Mouse (Mus musculus) cerebellum, adult 9-10 months (tissue): ENCODE results near the gene Fam71e1.

Experiments
- DNase-seq: peaks from one replicate; pipeline ENCODE4 v3.0.0; 2022

Fam71e1 gene

DNA sequence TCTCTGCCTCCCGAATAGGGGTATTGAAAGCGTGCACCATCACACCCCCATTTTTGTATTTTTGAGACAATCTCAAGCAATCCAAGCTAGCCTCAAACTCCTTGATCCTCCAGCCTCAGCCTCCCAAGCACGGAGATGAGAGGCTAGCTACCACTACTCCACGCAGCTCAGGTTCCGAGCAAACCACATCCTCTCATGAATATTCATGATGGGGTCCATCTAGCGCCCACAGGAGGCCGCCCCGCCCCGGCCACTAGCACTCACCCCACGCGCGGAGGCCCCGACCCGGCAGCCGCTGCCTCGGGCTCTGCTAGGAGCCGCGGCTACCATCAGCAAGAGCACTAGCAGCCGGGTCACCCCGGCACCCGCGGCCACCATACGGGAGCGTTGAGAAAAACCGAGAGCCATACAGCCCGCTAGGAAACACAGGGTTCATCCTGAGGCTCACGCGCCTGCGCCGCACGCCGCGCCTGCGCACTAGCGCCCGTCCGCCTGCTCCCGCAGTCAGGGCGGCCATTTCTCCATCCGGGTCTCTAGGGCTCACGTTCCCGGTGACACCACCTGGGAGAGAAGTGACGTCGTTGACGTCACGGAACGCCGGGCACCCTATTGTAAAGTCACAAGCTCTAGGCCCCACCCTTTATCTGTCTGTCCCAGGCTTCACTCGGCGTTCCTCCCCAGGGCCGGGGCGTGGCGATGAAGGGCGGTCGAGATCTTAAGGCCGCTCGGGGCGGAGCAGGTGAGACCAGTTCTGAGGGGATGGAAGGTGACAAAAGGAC lies at the start of gene Fam71e1, which contains the start of gene Emc10:
TSS of gene Fam71e1 (plus strand) at position 590 of the 779 bp plus-strand sequence.
TSS of gene Emc10 (minus strand) at position 538 of the 779 bp plus-strand sequence.
- DNase-seq: peak; percentile 100

DNA sequence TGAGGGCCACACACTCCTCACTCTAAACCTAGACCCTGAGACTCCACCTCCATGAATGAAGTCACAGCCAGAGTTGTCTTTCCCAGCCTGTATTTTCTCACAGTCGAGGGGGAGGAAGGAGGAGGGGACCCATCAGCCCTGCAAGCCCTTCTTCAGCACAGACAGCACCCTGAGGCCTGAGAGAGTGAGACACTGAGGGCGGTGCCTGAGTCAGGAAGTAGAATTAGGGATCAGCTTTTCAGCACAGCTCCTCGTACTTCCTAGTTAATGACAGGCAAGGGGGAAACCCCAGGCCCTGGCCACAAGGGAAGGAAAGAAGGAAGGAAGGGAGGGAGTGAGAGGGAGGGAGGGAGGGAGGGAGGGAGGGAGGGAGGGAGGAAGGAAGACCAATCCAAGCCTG lies 43.1 kb upstream of the Fam71e1 start:
- no peak for DNase-seq

DNA sequence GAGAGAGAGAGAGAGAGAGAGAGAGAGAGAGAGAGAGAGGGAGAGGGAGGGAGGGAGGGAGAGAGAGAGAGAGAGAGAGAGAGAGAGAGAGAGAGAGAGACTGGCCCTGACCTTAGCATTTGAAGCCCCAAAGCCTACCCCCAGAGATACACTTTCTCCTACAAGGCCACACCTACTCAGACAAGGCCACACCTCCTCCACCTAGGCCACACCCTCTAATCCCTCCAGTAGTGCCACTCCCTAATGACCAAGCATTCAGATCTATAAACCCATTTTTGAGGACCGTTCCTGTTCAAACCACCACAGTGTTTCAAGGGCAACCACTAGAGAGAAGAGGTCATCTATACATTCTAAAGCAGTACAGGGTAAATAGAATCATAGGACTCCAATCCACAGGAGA lies 40.1 kb upstream of the Fam71e1 start:
- DNase-seq: no peak

DNA sequence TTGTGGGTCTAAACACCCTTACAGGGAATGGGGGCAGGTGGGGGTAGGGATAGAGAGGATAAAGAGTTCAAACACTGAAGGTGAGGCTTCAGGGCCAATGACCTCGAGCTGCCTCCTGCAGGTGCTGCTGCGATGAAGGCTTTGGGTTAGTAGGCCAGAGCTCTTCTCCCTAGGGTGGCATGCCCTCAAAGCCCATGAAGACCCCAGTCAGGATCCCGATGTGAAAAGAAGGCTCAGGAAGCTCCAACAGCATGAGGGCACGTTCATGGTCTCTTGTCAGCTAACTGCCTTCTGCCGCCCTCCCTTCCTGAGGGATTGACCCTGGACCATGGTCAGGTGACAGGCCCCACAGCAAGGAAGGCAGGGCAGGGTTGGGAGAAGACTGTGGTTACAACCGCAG lies 36.3 kb upstream of the Fam71e1 start:
- peak; percentile 39 for DNase-seq

DNA sequence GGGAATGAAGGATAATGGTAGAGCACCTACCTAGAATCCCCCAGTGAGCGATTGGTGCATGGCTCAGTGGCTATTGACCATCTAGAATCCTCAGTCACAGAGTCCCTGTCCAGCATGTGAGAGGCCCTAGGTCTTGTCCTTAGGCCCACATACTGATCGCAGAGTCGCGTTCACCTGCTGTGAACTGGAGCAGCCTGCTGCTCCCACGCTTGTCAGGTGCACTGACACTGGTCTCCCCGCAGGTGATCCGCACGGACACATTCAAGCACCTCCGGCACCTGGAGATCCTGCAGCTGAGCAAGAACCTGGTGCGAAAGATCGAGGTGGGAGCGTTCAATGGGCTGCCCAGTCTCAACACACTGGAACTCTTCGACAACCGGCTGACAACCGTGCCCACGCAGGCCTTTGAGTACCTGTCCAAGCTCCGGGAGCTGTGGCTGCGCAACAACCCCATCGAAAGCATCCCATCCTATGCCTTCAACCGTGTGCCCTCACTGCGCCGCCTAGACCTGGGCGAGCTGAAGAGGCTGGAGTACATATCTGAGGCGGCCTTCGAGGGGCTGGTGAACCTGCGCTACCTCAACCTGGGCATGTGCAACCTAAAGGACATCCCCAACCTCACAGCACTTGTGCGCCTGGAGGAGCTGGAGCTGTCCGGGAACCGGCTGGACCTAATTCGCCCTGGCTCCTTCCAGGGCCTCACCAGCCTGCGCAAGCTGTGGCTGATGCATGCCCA lies 35.4 kb upstream of the Fam71e1 start:
- no peak for DNase-seq

DNA sequence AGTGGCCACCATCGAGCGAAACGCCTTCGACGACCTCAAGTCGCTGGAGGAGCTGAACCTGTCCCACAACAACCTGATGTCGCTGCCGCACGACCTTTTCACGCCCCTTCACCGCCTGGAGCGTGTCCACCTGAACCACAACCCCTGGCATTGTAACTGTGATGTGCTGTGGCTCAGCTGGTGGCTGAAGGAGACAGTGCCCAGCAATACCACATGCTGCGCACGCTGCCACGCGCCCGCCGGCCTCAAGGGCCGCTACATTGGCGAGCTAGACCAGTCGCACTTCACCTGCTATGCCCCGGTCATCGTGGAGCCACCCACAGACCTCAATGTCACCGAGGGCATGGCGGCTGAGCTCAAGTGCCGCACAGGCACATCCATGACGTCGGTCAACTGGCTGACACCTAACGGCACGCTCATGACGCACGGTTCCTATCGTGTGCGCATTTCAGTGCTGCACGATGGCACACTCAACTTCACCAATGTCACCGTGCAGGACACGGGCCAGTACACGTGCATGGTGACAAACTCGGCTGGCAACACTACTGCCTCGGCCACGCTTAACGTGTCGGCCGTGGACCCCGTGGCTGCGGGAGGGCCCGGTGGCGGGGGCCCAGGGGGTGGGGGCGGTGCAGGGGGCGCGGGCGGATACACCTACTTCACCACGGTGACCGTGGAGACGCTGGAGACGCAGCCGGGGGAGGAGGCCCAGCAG lies 34.7 kb upstream of the Fam71e1 start:
- DNase-seq: peak; percentile 44

DNA sequence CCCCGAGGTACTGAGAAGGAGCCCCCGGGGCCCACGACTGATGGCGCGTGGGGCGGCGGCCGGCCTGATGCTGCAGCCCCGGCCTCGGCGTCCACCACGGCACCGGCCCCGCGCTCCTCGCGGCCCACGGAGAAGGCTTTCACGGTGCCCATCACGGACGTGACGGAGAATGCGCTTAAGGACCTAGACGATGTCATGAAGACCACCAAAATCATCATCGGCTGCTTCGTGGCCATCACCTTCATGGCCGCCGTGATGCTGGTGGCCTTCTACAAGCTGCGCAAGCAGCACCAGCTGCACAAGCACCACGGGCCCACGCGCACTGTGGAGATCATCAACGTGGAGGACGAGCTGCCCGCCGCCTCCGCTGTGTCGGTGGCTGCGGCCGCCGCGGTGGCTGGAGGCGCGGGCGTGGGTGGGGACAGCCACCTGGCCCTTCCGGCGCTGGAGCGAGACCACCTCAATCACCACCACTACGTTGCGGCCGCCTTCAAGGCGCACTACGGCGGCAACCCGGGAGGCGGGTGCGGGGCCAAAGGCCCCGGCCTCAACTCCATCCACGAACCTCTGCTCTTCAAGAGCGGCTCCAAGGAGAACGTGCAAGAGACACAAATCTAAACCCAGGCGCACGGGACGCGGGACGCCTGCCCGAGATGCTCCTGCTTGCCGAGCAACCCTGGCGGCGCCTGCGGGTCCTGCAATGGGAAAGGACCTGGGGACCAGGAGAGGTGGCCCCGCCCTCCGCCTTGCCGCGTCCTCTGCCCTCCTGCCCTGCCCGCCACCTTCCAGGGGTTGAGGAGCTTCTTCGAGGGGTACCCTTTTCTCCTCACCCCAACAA lies 33.9 kb upstream of the Fam71e1 start:
- DNase-seq: peak; percentile 65

DNA sequence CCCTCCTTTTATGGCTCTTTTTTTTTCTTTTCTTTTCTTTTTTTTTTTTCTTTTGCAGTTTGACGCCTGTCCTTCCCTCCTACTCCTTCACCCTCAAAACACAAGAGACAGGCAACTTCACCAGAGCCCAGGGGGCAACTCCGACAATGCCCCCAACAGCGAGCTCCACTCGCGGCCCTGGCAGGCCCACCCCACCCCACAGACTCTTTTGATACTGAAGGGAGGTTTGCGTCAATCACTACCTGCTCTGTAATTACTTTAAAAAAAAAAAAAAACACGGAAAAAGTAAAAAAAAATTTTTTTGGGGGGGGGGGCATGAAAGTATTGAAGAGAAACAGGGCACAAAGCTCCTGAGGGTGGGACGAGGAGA lies 33.3 kb upstream of the Fam71e1 start:
- DNase-seq: no peak

DNA sequence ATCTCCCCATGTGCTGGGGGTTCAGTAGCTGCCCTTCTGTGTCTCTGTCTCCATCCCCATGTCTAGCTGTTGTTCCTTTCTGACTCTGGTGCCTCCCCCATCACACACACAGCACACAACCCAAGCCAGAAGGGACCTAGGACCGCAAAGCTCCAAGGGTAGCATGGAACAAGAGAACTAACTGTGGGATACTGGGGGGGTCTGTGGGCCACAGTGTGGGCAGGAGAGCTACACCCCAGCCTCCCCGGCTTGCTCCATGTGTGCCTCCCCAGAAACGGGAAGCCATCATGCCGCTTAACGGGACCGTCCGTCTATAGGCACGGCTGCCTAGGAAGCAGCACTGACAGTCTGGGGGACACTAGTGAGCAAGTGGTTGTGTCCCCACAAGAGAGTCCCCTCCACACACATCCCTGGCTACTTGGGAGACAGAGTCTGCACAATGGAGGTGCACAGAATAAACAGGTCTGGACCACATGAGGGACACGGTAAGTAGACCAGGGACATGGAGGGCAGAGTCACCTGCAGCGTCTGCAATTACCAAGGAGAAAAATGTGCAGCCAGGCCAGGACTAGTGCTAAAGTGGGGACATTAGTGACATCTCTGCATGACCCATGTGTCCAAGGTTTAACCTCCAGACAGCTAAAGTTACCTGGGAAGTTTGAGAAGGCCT lies 32.7 kb upstream of the Fam71e1 start:
- peak; percentile 70 for DNase-seq

DNA sequence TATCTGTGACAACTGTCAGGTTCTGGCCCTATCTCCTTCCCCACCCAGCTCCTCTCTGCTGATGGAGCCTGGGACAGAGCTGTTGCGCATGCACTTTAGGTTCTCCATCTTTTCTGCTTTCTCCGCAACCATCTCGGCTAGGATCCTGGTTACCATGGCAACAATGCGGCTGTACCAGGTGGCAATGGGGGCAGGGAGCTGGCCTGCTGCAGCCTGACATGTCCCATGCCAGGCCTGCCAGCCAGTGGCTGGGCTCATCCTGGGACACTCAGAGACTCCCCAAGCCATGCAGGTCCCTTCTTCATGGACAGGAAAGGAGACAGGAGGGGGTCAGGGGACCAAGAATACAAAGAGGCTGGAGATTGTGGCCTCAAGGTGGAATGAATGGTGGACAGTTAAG lies 31.9 kb upstream of the Fam71e1 start:
- DNase-seq: peak; percentile 98

DNA sequence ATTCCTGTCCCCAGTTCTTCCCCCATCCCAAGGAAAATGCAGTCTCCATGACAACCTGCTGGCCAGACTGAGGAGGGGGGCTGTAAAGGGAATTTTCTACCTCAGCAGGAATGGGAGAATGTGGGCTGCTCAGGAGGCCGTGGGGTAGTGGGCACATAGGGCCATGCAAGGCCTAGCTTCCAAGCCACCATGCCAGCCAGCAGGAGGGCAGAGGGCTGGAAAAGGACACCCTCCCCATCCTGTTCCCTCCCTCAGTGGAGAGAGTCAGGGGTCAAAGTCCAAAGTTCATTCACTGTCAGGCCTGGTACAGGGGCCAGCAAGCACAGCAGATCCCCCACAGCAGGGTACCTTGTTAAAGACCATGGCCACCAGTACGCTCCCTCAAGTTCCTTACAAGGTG lies 31.3 kb upstream of the Fam71e1 start, which contains the start of gene Aspdh:
TSS of gene Aspdh (plus strand) at position 281 of the 400 bp plus-strand sequence.
- DNase-seq: peak; percentile 75

DNA sequence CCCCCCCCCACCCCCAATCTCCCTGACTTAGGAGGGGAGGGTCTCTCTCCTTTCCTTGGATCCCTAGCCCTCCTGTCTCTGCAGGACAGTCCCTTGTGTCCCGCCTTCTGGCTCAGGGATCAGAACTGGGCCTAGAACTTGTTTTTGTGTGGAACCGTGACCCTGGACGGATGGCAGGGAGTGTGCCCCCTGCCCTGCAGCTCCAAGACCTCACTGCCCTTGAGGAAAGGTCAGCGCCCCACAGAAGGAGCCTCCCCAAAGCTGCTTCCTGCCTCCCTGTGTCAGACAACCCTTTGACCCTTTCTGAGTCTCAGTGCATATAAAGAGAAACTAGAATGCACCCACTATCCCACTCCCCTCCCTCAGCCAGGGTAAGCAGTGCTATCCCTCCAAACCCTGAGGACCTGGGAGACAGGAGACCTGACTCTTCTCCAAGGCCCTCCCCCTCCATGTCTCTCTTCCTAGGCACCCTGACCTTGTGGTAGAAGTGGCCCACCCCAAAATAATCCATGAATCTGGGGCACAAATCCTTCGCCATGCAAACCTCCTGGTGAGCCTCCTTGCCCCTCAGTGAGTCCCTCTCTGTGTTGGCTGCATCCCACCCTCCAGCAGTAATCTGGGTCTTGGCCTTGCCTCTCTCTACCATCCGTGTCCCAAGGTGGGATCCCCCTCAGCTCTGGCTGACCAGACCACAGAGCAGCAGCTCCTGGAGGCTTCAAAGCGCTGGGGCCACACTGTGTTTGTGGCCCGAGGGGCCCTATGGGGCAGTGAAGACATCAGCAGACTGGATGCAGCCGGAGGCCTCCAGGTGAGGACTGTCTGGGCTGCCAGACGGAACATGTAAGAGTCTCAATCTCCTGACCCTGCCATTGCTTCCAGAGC lies 30.1 kb upstream of the Fam71e1 start:
- peak; percentile 71 for DNase-seq

DNA sequence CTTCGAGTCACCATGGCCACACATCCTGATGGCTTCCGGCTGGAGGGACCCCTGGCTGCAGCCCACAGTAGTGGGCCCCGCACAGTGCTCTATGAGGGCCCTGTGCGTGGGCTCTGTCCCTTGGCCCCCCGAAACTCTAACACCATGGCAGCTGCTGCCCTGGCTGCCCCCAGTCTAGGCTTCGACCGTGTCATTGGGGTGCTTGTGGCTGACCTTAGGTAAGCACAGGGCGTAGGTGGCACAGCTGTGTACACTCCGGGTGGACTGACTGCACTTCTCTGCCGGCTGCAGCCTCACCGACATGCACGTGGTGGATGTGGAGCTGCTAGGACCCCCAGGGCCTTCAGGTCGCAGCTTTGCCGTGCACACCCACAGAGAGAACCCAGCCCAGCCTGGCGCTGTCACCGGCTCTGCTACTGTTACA lies 29.5 kb upstream of the Fam71e1 start:
- DNase-seq: no peak

DNA sequence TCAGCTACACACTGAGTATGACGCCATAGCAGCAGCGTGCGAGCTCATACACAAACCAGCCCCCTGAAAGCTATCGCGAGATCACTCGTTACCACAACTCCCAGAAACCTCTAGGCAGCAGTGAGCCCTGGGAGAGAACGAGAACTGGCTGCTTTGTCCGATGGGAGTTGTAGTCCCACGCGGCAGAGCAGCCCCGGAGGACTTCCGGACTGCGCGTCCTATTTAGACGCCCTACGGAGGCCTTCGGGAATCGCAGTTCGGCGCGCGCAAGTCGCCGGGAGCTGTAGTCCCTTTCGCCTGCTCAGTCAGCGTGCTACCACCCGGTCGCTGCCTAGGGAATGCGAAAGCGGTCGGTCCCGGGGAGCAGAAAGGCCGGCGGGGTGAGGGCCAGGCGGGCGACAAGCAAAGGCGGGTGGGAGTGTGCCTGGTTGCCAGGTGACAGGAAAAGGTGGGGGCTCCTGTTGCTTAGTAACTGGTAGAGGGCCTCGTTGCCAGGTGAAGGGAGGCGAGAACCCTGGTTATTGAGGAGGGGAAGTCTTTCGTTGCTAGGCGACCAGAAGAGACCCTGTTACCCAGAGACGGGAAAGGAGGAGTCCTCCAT lies 28.5 kb upstream of the Fam71e1 start, which contains the start of gene Josd2:
TSS of gene Josd2 (plus strand) at position 170 of the 601 bp plus-strand sequence.
- DNase-seq: peak; percentile 97

DNA sequence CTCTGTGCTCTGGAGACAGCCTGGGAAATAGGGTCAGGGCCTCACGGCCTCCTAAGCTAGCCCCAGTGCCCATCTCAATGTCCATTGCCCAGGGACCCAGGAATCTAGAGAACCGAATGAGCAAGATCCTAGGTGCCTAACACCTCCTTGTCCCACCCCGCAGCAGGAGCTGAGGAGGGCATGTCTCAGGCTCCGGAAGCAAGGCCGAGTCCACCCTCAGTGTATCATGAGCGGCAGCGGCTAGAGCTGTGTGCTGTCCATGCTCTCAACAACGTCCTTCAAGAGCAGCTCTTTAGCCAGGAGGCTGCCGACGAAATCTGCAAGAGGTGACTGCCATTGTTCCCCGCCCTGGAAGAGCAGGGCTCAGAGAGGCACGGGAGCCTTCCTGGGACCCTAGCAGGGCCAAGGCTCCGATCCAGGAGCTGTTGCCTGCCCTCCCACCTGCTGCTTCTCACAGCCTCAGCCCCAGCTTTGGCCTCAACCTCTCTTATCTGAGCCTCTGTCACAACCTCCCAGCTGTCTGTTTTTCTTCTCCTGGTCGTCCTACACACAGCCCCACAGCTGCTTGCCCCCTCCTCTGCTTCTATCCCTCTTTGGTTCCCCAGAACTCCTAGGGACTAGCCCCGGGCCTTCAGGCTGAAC lies 27.6 kb upstream of the Fam71e1 start:
- no peak for DNase-seq

DNA sequence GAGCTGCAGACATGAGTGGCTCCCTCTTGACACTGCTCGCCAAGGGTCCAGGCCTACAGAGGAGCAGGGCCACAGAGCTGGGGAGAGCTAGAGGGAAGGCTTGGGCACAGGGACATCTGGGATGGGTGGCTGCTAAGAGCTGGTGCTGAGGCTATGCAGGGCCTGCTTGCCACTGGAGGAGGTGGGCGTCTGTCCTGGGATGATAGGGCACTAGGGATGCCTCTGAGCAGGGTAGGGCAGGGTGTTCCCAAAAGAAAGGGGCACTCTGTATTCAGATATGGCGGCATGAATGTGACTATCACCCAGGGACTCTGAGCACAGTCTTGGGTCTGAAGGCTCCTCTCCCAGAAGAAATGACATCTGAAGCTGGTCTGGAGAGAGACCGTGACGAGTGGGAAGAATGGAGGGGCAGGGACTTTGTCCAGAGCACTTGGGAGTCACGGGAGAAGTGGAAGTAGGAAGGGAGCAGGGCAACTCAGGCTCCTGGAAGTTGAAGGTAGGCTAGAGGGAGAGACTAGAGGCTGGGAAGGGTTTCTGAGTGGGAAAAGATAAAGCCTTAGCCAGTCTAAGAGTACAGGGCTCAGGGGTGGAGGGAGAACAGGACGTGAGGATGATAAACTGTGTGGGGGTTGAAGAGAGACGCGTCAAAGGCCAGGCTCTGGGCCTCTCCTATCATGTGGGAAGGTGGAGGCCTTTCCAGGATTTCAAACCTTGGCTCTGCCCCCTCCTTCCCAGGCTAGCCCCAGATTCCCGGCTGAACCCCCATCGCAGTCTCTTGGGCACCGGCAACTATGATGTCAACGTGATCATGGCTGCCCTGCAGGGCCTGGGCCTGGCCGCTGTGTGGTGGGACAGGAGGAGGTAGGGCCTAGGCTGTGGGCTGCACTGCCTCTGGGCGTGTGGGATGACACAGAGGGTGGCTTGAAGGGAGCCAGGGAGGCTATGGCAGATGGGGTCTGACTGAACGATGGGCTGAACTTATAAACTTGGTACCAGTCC lies 26.4 kb upstream of the Fam71e1 start:
- no peak for DNase-seq

DNA sequence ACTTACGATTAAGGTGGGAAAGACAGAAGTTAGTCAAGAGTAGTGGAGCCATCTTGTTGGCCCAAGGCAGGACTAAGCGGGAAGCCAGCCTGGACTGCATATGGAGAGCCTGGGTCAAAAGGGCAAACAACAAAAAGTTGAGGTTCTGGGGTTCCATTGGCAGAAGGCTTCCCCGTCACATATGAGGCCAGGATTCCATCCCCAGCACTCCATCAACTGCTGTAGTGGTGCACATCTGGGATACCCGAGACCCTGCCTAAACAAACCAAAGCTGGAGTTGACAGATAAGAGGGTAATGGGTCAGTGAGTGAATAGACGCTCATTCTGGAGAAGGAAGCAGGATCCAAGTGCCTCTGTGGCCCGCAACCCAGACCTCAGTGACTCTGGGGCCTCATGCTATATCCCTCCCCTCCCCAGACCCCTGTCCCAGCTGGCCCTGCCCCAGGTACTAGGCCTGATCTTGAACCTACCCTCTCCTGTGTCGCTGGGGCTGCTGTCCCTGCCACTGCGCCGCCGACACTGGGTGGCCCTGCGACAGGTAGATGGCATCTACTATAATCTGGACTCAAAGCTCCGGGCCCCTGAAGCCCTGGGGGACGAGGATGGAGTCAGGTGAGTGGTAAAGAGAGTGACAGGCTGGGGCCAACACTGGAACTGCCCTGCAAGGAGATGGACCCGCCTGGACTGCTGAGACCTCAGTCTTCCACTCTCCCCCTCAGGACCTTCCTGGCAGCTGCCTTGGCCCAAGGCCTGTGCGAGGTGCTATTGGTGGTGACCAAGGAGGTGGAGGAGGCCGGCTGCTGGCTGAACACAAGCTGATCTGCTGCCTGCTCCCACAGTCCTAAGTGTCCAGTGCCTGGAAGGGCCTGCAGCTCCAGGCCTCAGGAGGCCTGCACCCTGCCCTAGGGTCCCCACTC lies 25.4 kb upstream of the Fam71e1 start:
- DNase-seq: no peak
